Mouse (Mus musculus) bone marrow, adult 2 months (tissue): ENCODE measurements around the gene Rbp1.

Experiments used
- CTCF ChIP-seq: fragments of 200-500 bp; IDR thresholded peaks from 2 replicates; pipeline ENCODE4 v1.5.1; 2011; ENCODE audit warnings: low read length, control low read depth; ENCODE audit not compliant: control insufficient read depth, insufficient read depth
- POLR2A ChIP-seq: fragments of 200-500 bp; IDR thresholded peaks from 2 replicates; pipeline ENCODE4 v1.6.1; 2011; ENCODE audit warnings: low read depth, mild to moderate bottlenecking, control low read depth, low read length, borderline replicate concordance; ENCODE audit not compliant: control insufficient read depth

DNA sequence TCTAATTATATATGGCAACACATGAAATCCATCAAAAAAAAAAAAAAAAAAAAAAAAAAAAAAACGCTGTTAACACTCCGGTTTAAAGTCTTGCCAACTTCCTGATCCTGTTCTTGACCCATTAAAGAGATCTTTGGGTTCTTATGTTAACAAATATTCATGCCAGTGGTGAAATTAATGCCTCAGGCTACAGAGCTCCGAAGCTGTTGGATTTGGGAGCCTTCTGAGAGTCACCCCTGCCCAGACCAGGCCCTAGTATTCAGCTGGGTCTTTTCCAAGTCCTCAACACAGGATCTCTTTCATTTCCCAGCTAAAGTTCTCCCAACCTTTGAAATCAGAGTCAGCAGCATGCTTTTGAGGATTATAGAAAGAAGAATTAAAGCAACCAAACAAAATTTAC, 7.8 kb downstream of the Rbp1 start:
- no peak for TF ChIP-seq CTCF
- no peak for TF ChIP-seq POLR2A
